Mouse (Mus musculus) midbrain, embryonic 14.5 days (tissue): ENCODE results near the gene Ephx3. TPM values are rescaled to one million over a fixed set of nuclear protein-coding genes. Genes with fewer than 3 reads are reported as not detected.
"Not testable (repeated sequence)": the region's sequence is repeated elsewhere in the genome, so short reads cannot be mapped to it uniquely, and the experiment has no call there.

Experiments
- ATAC-seq: fragments of 200-750 bp; cut with Nextera tagmentation; 2 replicates; pipeline ENCODE4 v1.8.0; 2017; ENCODE audit warnings: moderate number of reproducible peaks, moderate library complexity; ENCODE audit not compliant: low FRiP score, low TSS enrichment
- DNase-seq: peaks from one replicate; pipeline ENCODE4 v3.0.0-alpha.2; 2015
- H3K27ac ChIP-seq: fragments of 300-500 bp; sonication (generic); replicated peaks from 2 replicates; pipeline ENCODE4 v1.5.1; 2014; ENCODE audit warnings: mild to moderate bottlenecking, low read depth, low read length, moderate library complexity
- H3K27me3 ChIP-seq: fragments of 300-500 bp; sonication (generic); 2 replicates; pipeline ENCODE4 v1.6.1; 2014; ENCODE audit warnings: low read length, control low read depth, mixed read lengths; ENCODE audit not compliant: control insufficient read depth, insufficient read depth
- H3K36me3 ChIP-seq: fragments of 300-500 bp; sonication (generic); 2 replicates; pipeline ENCODE4 v1.6.1; 2014; ENCODE audit warnings: low read length, control low read depth; ENCODE audit not compliant: control insufficient read depth, insufficient read depth
- H3K4me1 ChIP-seq: fragments of 300-500 bp; sonication (generic); 2 replicates; pipeline ENCODE4 v1.6.1; 2014; ENCODE audit warnings: mild to moderate bottlenecking, antibody characterized with exemption, low read length, control low read depth; ENCODE audit not compliant: control insufficient read depth, insufficient read depth
- H3K4me2 ChIP-seq: fragments of 300-500 bp; sonication (generic); 2 replicates; pipeline ENCODE4 v1.6.1; 2014; ENCODE audit warnings: mild to moderate bottlenecking, low read length, moderate library complexity
- H3K4me3 ChIP-seq: fragments of 300-500 bp; sonication (generic); replicated peaks from 2 replicates; pipeline ENCODE4 v1.5.1; 2014; ENCODE audit warnings: low read depth, low read length
- H3K9ac ChIP-seq: fragments of 300-500 bp; sonication (generic); replicated peaks from 2 replicates; pipeline ENCODE4 v1.6.1; 2014; ENCODE audit warnings: mild to moderate bottlenecking, low read length, moderate library complexity
- H3K9me3 ChIP-seq: fragments of 300-500 bp; sonication (generic); 2 replicates; pipeline ENCODE4 v1.6.1; 2016; ENCODE audit warnings: low read length, control low read depth, mixed read lengths; ENCODE audit not compliant: control insufficient read depth
- WGBS: fragments of 180-500 bp; shearing (Covaris S2); extraction: QIAGEN DNeasy Blood & Tissue Kit; methylation state at CpG from one replicate; pipeline ENCODE4 v1.1.7; 2014; 5-methylcytosine and 5-hydroxymethylcytosine counted together
- polyA plus RNA-seq: library from polyadenylated mRNA; unstranded; fragments of >200 nt; fragmentation: Nextera tagmentation; extraction: Ambion mirVana; gene quantifications from 2 replicates; pipeline ENCODE4 v1.2.1, GENCODE M21; 2014

Ephx3 gene
- polyA plus RNA-seq: 0.34 TPM in 1 of 2 replicates, not detected in the other

- Histone ChIP-seq H3K4me1 (peaks cover 9% of the 10 kb centered on the region), H3K9me3 (no peaks in the 10 kb centered on the region), H3K36me3 (no peaks in the 10 kb centered on the region), H3K27me3 (peaks cover 2% of the 10 kb centered on the region; the same call in 1 of the 2 replicates), H3K4me2 (peak within 1 kb of the TSS; percentile 79), H3K4me3 (peak within 1 kb of the TSS; percentile 34), H3K27ac (no peak within 1 kb of the TSS), H3K9ac (peak within 1 kb of the TSS; percentile 46)
- 6% methylated on average over 42 of the region's 42 CpGs for WGBS
- peak; percentile 65 for DNase-seq
- no peak for ATAC-seq
Measured at GRCm38 (mm10) chr17:32188863-32189636, at the start of gene Ephx3. Gene Ephx3, minus strand, starts transcription at chr17:32189549.

DNA sequence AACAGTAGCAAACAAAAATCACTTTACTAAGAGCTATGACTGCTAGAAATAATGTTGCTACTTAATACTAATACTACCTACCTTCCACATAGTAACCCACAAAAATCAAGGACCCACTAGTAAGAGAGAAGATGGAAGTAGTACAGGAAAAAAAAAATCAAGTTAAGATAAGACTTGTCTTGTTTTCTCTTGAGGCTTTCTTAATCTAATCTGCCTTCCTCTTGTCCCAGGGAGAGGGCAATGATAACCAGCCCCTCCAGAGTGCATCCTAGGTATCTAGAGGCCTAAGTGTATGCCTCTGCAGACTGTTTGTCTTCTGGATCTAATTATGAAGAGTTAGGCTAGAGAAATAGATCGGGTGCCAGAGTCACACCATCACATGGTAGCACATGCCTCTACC lies 49.2 kb upstream of the Ephx3 start:
- DNase-seq (no peak), ATAC-seq (no peak)
- Histone ChIP-seq H3K4me2 (no peak overlapping the region), H3K27me3 (no peaks in the 10 kb centered on the region), H3K4me3 (no peak overlapping the region), H3K9ac (no peak overlapping the region), H3K4me1 (0 out of 2 replicates have a peak, but pooled peaks cover 8% of the 10 kb centered on the region), H3K27ac (no peak overlapping the region), H3K36me3 (peaks cover 4% of the 10 kb centered on the region; the same call in 1 of the 2 replicates), H3K9me3 (no peaks in the 10 kb centered on the region)
- 91% methylated on average over 1 of the region's 1 CpGs for WGBS

DNA sequence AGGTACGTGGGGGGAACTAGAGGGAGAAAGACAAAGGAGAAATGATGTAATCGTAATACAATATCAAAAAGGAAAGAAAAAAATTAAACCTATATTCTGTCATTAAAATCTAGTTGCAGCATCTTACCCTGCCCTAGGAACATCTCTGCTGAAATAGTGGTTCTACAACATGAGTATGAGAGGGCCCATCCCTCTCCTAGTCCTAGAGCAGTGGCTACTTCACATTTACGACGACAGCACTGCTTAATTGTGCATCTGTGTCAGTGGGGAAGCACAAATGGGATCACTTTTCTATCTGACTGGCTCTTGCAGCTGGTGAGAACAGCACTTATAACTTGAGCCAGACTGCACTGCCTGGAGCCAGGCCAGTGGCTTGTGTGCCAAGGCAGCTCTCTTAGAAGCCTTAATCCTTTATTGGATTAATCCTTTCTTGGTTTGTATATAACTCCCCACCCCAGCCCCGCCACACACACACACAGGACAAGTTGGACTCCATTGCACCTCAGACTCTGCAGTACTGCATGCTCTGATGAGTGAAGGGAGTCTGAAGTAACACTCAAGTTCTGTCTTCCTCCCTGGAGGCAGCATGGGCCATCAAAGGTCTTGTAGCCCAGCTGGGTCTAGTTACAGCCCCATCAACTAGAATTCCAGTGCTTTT lies 46.3 kb upstream of the Ephx3 start:
- Histone ChIP-seq H3K9ac (no peak overlapping the region), H3K9me3 (no peaks in the 10 kb centered on the region), H3K4me1 (0 out of 2 replicates have a peak, but pooled peaks cover 8% of the 10 kb centered on the region), H3K36me3 (no peaks in the 10 kb centered on the region), H3K27ac (peak overlapping the region; percentile 66), H3K4me3 (no peak overlapping the region), H3K4me2 (no peak overlapping the region), H3K27me3 (no peaks in the 10 kb centered on the region)
- ATAC-seq (peak; percentile 31; the same call in 1 of the 2 replicates), DNase-seq (peak; percentile 80)
- 47% methylated on average over 5 of the region's 5 CpGs for whole genome bisulfite sequencing

- Histone ChIP-seq H3K36me3 (peaks cover 13% of the 10 kb centered on the region; the same call in 1 of the 2 replicates), H3K9ac (no peak overlapping the region), H3K27me3 (no peaks in the 10 kb centered on the region), H3K4me3 (no peak overlapping the region), H3K27ac (no peak overlapping the region), H3K9me3 (no peaks in the 10 kb centered on the region), H3K4me1 (0 out of 2 replicates have a peak, but pooled peaks cover 8% of the 10 kb centered on the region), H3K4me2 (no peak overlapping the region)
- ATAC-seq (no peak), DNase-seq (no peak)
Measured at GRCm38 (mm10) chr17:32233174-32233573, 43.8 kb upstream of the Ephx3 start.

- Histone ChIP-seq H3K4me1 (no peaks in the 10 kb centered on the region), H3K9me3 (no peaks in the 10 kb centered on the region), H3K9ac (no peak overlapping the region), H3K4me2 (no peak overlapping the region), H3K27me3 (no peaks in the 10 kb centered on the region), H3K4me3 (no peak overlapping the region), H3K27ac (no peak overlapping the region), H3K36me3 (peaks cover 46% of the 10 kb centered on the region)
- WGBS: 97% methylated on average over 4 of the region's 4 CpGs
- ATAC-seq (no peak), DNase-seq (no peak)
Measured at GRCm38 (mm10) chr17:32229256-32229655, 39.9 kb upstream of the Ephx3 start.

DNA sequence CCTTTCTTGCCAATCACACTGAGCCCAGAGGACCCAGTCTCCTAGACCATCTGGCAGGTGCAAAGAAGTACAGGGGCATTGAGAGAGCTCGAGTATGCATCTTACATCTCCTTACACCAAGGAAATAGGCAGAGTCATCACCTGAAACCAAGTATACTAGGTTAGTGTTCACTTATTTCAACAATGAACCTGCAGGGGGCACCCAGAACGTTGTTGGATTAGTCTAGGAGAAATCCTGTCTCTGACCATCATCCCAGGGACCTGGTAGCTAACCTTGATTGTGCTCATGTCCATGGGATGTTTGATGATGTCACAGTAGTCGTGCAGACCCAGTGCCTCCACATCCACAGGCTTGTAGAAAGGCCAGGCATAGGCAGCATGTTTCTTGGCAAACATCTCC lies 31.5 kb upstream of the Ephx3 start:
- Histone ChIP-seq H3K27me3 (no peaks in the 10 kb centered on the region), H3K4me1 (no peaks in the 10 kb centered on the region), H3K4me2 (no peak overlapping the region), H3K9ac (no peak overlapping the region), H3K27ac (no peak overlapping the region), H3K9me3 (no peaks in the 10 kb centered on the region), H3K36me3 (peaks cover 81% of the 10 kb centered on the region), H3K4me3 (no peak overlapping the region)
- ATAC-seq (no peak), DNase-seq (peak; percentile 50)
- WGBS: 75% methylated on average over 3 of the region's 3 CpGs

- not testable (repeated sequence) for H3K4me1 ChIP-seq, H3K9me3 ChIP-seq, H3K9ac ChIP-seq, H3K27me3 ChIP-seq, H3K4me3 ChIP-seq, H3K27ac ChIP-seq, ATAC-seq, DNase-seq, H3K4me2 ChIP-seq
- H3K36me3 ChIP-seq: peaks cover 82% of the 10 kb centered on the region
- 75% methylated on average over 4 of the region's 4 CpGs for WGBS
Measured at GRCm38 (mm10) chr17:32215587-32215986, 26.2 kb upstream of the Ephx3 start.

- H3K4me1 ChIP-seq, ATAC-seq: not testable (repeated sequence)
- 91% methylated on average over 6 of the region's 6 CpGs for WGBS
Measured at GRCm38 (mm10) chr17:32211554-32211953, 22.2 kb upstream of the Ephx3 start.

More at GRCm38 (mm10) chr17:32211554-32211953, 22.2 kb upstream of the Ephx3 start:
- not testable (repeated sequence) for H3K4me2 ChIP-seq, H3K27me3 ChIP-seq, H3K4me3 ChIP-seq, DNase-seq, H3K9ac ChIP-seq, H3K27ac ChIP-seq, H3K9me3 ChIP-seq
- H3K36me3 ChIP-seq: peaks cover 88% of the 10 kb centered on the region
